Mouse (Mus musculus) naive thymus-derived CD4-positive, alpha-beta T cell, adult 2 months (primary cell): Measurements from ENCODE around the gene Actr5.
A peak's percentile ranks its signal among the peaks of the same experiment; 100 is the strongest.

Experiments
- DNase-seq: peaks from one replicate; pipeline ENCODE4 v3.0.0-alpha.2; 2011; ENCODE audit warnings: low read depth

The Actr5 gene

DNA sequence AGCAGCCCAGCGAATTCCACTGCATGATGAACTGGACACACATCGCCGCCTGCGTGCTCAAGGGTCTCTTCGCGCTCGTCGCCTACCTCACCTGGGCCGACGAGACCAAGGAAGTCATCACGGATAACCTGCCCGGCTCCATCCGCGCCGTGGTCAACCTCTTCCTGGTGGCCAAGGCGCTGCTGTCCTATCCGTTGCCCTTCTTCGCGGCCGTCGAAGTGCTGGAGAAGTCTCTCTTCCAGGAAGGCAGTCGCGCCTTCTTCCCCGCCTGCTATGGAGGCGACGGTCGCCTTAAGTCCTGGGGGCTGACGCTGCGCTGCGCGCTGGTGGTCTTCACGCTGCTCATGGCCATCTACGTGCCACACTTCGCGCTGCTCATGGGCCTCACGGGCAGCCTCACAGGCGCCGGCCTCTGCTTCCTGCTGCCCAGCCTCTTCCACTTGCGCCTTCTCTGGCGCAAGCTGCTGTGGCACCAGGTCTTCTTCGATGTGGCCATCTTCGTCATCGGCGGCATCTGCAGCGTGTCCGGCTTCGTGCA lies 10.2 kb upstream of the Actr5 start:
- DNase-seq, result no peak

DNA sequence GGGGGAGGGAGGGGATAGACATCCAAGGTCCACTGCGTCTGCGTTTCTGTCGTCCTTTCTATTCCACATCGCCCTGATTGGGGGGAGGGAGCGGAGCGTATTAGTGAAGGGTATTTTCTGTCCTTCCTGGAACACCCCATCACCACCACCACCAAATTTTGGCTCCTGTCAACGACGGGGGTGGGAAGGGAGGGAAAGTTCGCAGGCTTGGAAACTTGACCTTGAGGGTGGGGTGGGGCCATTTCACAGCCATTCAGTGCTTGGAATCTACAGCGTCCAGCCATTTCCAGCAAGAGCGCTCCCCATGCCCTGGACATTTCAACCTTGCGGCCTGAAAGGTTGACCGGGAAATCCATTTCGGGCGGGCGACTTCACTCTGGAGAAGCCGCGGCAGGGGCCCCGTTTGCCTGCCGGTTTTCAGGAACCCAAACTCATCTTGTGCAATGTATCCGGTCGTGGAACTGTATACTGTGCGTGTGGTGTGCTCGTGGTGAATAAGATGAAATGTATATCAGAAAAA lies 9.5 kb upstream of the Actr5 start:
- peak; percentile 21 for DNase-seq

- no peak for DNase-seq
These were observed 9.0 kb upstream of the Actr5 start for GRCm38 (mm10) chr2:158615702-158616101.

- peak; percentile 30 for DNase-seq
These were observed 8.4 kb upstream of the Actr5 start for GRCm38 (mm10) chr2:158616296-158616695.

GRCm38 (mm10) chr2:158616790-158617189 lies 7.9 kb upstream of the Actr5 start:
- DNase-seq, result no peak

GRCm38 (mm10) chr2:158625231-158625630 lies 543 bp downstream of the Actr5 start:
- DNase-seq, result no peak

- no peak for DNase-seq
These were observed 1.0 kb downstream of the Actr5 start for GRCm38 (mm10) chr2:158625697-158626096.

GRCm38 (mm10) chr2:158628858-158629257 lies 4.2 kb downstream of the Actr5 start:
- no peak for DNase-seq

GRCm38 (mm10) chr2:158629414-158629813 lies 4.7 kb downstream of the Actr5 start:
- no peak for DNase-seq

GRCm38 (mm10) chr2:158631873-158632272 lies 7.2 kb downstream of the Actr5 start:
- DNase-seq, result no peak

DNA sequence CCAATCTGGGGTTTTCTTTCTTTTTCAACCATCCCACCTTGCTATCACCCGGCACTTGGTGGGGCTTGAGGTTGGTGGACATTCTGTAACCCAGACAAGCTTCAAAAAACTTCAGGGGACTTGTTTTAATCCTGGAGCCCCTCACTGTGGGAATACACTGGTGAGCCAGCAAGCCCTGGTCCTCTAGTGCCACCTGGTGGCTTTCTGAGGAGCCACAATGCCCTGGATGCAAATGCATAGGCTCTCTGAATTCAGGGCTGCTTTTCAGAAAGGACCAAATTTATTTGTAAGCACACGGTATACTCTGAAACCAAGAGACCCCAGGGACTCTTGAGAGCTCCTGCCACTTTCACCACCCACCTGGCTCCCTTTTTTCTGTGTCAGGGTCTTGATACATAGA lies 17.2 kb downstream of the Actr5 start:
- peak; percentile 77 for DNase-seq

DNA sequence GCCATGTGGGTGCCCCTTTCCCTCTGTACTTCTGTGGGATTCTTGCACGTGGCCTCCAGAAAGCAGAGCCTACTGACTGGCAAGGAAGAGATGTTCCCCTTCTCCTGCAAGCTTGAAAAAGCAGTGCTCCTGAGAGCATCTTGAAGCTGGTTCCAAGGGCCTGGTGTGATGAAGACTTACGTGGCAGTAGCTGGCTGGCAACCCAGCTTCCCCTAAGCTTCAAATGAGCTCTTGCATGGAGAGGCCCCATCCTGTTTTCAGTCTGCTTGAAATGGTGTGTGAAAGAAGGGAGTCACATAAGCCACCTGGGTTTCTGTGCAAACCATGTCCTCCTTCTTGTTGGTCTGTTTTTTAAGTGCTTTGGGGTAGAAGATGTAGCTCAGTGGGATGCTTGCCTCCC lies 17.9 kb downstream of the Actr5 start:
- DNase-seq, result no peak

DNA sequence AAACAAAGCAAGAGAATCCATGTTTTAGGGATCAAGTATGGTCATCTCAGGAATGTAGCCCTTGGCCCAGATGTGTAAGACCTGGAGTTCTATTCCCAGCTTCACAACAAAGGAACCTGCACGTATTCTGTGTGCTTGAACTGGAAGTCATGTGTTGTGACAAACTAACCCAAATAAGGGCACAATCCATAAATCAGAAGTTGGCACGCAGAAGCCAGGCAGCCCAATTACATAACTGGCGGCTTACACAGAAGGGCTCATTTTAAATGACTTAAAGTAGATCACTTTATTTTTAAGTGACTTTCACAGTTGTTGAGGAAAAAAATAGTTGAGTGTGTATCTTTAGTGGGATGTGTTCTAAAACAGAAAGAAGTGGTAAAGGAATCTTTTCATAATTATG lies 19.1 kb downstream of the Actr5 start:
- DNase-seq, result no peak

DNA sequence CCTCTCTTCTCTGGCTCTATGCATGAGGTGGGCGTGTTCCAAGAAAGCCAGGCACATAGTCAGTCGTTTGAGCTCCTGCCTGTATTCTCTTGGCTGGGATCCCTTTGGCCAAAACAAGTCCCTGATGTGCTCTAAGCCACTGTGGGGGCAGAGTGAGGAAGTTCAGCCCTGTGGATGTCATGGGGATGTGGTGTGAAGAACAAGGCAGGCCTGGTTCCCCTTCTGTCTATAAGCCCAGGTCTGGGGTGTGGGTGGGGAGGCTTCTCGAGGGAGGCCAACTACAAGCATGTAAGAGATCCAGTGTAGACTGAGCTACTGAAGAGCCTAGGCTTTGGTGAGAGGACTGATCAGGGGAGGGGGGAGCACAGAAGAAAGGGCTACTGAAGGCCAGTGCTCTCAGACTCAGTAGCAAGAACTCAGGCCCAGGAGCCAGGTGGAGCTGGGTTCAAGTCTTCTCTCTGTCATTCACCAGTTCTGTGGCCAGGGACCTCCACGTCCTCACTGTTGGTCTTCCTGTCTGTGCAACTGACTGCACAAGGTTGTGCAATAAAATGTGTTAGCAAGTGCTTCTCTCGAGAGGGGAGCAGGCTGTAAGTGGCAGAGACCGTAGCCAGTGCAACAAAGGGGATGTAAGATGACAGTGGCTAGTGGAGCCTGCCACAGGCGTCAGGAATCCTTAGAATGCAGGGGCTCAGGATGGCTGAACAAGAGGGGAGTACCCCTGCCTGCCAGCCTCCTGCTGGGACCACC lies 26.6 kb downstream of the Actr5 start:
- DNase-seq, result no peak

- peak; percentile 88 for DNase-seq
These were observed 28.3 kb downstream of the Actr5 start for GRCm38 (mm10) chr2:158652985-158653384.

DNA sequence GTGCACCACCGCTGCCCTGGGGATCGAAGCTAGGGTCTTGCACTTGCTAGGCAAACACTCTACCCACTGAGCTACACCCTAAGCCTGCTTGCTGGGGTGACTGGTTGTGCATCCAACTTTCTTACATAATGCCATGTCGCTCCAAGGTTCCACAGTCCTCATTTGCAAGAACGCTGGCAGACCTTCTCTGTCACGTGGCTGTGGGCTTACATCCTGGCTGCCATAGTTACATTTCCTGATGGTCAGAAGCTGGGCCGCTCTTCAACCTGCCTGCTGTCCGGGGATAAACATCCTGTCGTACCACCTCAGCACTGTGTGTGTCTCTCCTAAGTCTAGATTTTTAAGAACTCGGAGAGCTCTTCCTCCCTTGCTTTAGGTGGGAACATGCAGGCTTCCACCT lies 30.0 kb downstream of the Actr5 start:
- DNase-seq, result no peak

GRCm38 (mm10) chr2:158655806-158656205 lies 31.1 kb downstream of the Actr5 start:
- DNase-seq, result no peak

DNA sequence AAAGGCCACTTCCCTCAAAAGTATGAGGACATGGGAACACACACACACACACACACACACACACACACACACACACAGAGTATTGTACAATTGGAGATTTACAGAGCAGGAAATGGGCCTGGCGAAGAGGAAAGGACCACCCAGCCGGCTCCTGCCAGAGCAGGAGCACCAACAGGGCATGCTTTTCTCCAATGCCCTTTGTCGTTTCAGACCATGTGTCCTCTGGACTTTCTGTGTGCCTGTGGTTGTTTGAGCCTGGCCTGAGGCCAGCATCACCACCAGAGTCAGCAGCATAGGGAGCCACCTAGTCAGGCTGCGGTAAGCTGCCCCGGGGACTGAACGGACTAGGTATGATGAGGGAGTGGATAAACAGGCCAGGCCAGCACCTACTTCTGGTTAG lies 34.1 kb downstream of the Actr5 start:
- no peak for DNase-seq

DNA sequence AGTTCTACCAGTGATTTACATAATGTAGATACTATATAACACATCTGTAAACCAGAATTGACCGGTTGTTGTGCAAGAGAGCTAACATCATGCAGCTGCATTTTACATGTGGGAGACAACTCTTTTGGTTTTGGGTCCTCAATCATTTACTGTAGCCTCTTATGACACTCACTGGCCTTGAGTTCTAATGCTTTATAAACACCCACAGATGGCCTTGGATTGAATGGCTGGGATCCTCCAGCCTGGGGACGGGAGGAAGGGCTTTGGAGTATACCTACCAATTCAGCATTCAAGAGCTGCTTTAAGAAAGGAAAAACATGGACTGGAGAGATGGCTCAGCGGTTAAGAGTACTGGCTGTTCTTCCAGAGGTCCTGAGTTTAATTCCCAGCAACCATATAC lies 34.7 kb downstream of the Actr5 start:
- no peak for DNase-seq

DNA sequence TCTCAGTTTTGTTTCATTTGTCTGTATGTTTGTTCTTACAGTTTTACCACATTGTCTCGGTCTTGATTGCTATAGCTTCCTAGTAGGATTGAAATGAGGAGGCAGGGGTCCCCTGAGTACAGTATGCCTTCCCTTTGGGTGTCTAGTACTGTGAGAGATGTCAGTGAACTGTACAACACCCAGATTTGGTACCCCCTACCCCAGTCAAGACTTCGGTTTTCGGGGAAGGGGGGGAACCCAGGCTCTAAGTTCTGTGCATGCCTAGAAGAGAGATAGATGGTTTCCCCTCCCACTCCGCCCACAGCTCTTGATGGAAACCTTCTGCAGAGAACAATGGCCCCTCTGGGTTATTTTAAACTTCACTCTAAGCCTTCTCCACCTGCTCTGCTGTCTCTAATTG lies 40.4 kb downstream of the Actr5 start, which contains the start of gene Ppp1r16b:
Ppp1r16b (plus strand) TSS at position 301 of the 400 bp plus-strand sequence.
- DNase-seq, result peak; percentile 13

GRCm38 (mm10) chr2:158666071-158666800 lies 41.5 kb downstream of the Actr5 start:
- peak; percentile 84 for DNase-seq

DNA sequence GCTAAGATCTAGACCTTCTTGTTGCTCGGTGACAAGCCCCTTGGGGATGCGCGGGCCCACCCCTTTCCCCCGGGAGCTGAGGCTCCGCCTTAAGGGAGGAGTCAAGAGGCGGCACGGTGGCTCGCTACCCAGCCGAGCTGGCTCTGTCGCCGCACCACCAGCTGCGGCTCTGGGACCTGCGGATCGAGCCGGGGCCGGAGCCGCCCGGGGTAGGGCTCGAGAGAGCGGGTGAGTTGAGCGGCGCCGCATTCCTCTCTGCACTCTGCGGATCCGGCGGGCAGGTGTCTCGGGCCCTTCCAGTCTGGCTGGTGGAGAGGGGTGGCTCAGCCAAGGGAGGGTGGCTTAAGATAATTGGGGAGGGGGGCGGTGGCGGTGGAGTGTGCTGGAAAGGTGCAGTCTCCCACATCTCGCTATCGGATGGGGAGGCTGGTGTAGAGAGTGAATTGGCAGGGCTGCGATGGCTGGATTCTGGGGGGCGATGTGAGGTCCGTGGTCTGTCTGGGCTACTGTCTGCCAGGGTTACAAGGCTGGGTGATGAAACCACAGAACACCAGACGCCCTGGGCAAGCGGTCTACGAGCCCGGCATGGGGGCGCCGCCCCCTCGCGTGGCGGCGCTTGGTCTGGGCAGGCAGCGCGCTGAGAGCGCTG lies 42.5 kb downstream of the Actr5 start:
- peak; percentile 78 for DNase-seq
